In genomic region chr1:155576432-155576831, GRCm38 (mm10) we compare ENCODE assay signal across 8 mouse cellular contexts. TPM values are rescaled to one million over a fixed set of nuclear protein-coding genes. Genes with fewer than 3 reads are reported as not detected.
DNase-seq lines count a peak whose midpoint lies in the region; ATAC-seq lines count a peak whose summit lies in the region.

No protein-coding gene starts in this region.

- no peak for ATAC-seq in heart, embryonic 12.5 days (ENCODE audit: insufficient number of reproducible peaks, low FRiP score)
- ATAC-seq in CD4-positive, CD25-positive, alpha-beta regulatory T cell, adult 4 months: peak; percentile 86
- ATAC-seq in granulocyte monocyte progenitor cell, adult 5-6 weeks (replicated peaks; ENCODE audit: poor library complexity, severe bottlenecking): peak; percentile 65; the same call in 1 of the 2 replicates
- ATAC-seq in monocyte, adult 5-6 weeks (replicated peaks; ENCODE audit: insufficient number of reproducible peaks, low FRiP score, low TSS enrichment, poor library complexity, severe bottlenecking): peak; percentile 68; the same call in 1 of the 2 replicates

- DNase-seq in heart, adult 8-10 months (ENCODE audit: low spot score): peak; percentile 26
- peak; percentile 73 for DNase-seq in c-Kit-positive CD71-negative TER-119-negative erythroid progenitor cells, embryonic 14.5 days (ENCODE audit: low read depth)
- peak; percentile 14 to 27 for DNase-seq in layer of hippocampus, postnatal 25 days (ENCODE audit: extremely low spot score in 1 of 2, low spot score in 1 of 2)
- no peak for DNase-seq in yolk sac, embryonic 10.5 days (ENCODE audit: low spot score)

- H3K36me3 ChIP-seq in heart, embryonic 12.5 days: peaks cover 10% of the 10 kb centered on the region

- H3K4me1 ChIP-seq in heart, embryonic 12.5 days (replicated peaks): no peaks in the 10 kb centered on the region

- no peaks in the 10 kb centered on the region for H3K9me3 ChIP-seq in heart, embryonic 12.5 days (replicated peaks)

- H3K27me3 ChIP-seq in heart, embryonic 12.5 days (replicated peaks): no peaks in the 10 kb centered on the region

- H3K27ac ChIP-seq in heart, embryonic 12.5 days (ENCODE audit: poor library complexity, severe bottlenecking): no peak overlapping the region

- H3K4me3 ChIP-seq in heart, embryonic 12.5 days: no peak overlapping the region

- no peak overlapping the region for H3K9ac ChIP-seq in heart, embryonic 12.5 days

- 37% methylated on average over 2 of the region's 2 CpGs for WGBS in heart, embryonic 12.5 days

- H3K4me2 ChIP-seq in heart, embryonic 12.5 days: no peak overlapping the region

RNA-seq across cellular contexts. Expression of gene Acbd6, which starts 18.5 kb away (rescaled TPM):
- 10 to 100 TPM; 47.2 to 61.5 (median 56.7) TPM for total RNA-seq in heart, adult 8-10 months (2022)
- polyA plus RNA-seq in heart, embryonic 12.5 days (2016; fragmentation: Nextera tagmentation; extraction: Ambion mirVana): 69.7 and 71.7 TPM in 2 replicates
- 10 to 100 TPM in 1 of 2 experiments, 1 to 10 TPM in 1; 3.2 to 13.0 TPM for polyA plus RNA-seq in CD4-positive, CD25-positive, alpha-beta regulatory T cell, adult 4 months (2017; shearing (Covaris generic))
- total RNA-seq in granulocyte monocyte progenitor cell, adult 5-6 weeks (2014; fragmentation: Nextera tagmentation): 35.3 and 45.4 TPM in 2 replicates
- total RNA-seq in granulocyte monocyte progenitor cell, adult 5-6 weeks (2017): 22.5 TPM in 2 replicates
- total RNA-seq in layer of hippocampus, postnatal 25 days (2021): 10 to 100 TPM; 92.0 to 97.1 TPM
- total RNA-seq in monocyte, adult 5-6 weeks (2017): 5.4 to 22.0 TPM (median 18.0 TPM) in 3 replicates
